In genomic region chr12:16185431-16185923, GRCm38 (mm10) we compare ENCODE assay signal across 8 mouse cellular contexts.
A peak's percentile ranks its signal among the peaks of the same experiment; 100 is the strongest.
DNase-seq lines count a peak whose midpoint lies in the region; ATAC-seq and TF ChIP-seq lines count a peak whose summit lies in the region.

No protein-coding gene starts in this region.

- DNase-seq in cerebellum, postnatal 10 days, result peak; percentile 14 to 18
- DNase-seq in cerebellum, postnatal 25 days, result no peak
- DNase-seq in gastrocnemius, adult 18-20 months (ENCODE audit: low spot score), result peak; percentile 31
- DNase-seq in kidney, adult 2 months, result peak; percentile 24
- peak; percentile 24 for DNase-seq in lung, postnatal 25 days (ENCODE audit: low spot score)
- DNase-seq in thymus, postnatal 14 days, result peak; percentile 72
- DNase-seq in layer of hippocampus, postnatal 10 days (ENCODE audit: low spot score in 2 of 2), result no peak

- no peaks in the 10 kb centered on the region for H3K4me1 ChIP-seq in kidney, adult 2 months (ENCODE audit: control insufficient read depth, insufficient read depth, low read length)

- ATAC-seq in cerebellum, adult (ENCODE audit: insufficient number of reproducible peaks, low FRiP score, low TSS enrichment), result no peak

- WGBS in kidney, adult 2 months, result 53% methylated on average over 14 of the region's 14 CpGs

- TF ChIP-seq CTCF in kidney, adult 2 months (conservative IDR thresholded peaks at IDR 0.05; ENCODE audit: insufficient read depth, insufficient read length, low read depth, low read length), result no peak

- H3K36me3 ChIP-seq in kidney, adult 2 months (ENCODE audit: control insufficient read depth, insufficient read depth, low read length), result no peaks in the 10 kb centered on the region

- no peak overlapping the region for H3K27ac ChIP-seq in kidney, adult 2 months (ENCODE audit: insufficient read depth, low read depth, low read length)

- TF ChIP-seq POLR2A in kidney, adult 2 months (IDR thresholded peaks at IDR 0.05; ENCODE audit: low read depth, low read length), result no peak

- H3K27me3 ChIP-seq in kidney, adult 2 months (replicated peaks; ENCODE audit: control insufficient read depth, insufficient read depth, low read length), result no peaks in the 10 kb centered on the region

- H3K4me3 ChIP-seq in kidney, adult 2 months (ENCODE audit: insufficient read depth, low read depth, low read length), result no peak overlapping the region

Comparison
In these comparisons a context has a peak if more than half of its experiments do, and no peak if none do; other contexts are left out.
1. DNase-seq: peak in cerebellum, postnatal 10 days (2 of 2), gastrocnemius, adult 18-20 months (single experiment), kidney, adult 2 months (single experiment), lung, postnatal 25 days (single experiment) and thymus, postnatal 14 days (single experiment); none in cerebellum, postnatal 25 days (0 of 2) and layer of hippocampus, postnatal 10 days (0 of 2).